Comparison of ENCODE assay signal across 9 mouse cellular contexts in genomic region chr19:14566564-14567021, GRCm38 (mm10). TPM values are rescaled to one million over a fixed set of nuclear protein-coding genes. Genes with fewer than 3 reads are reported as not detected.
A peak's percentile ranks its signal among the peaks of the same experiment; 100 is the strongest.
DNase-seq lines count a peak whose midpoint lies in the region; ATAC-seq and TF ChIP-seq lines count a peak whose summit lies in the region.
"Had no signal": no experiment of that assay in that cellular context is flagged by ENCODE, and none has a peak within 500 bp of the region (broad histone marks: within the 10 kb centered on the region; RNA-seq: fewer than 3 reads in every experiment).

No protein-coding gene starts in this region.

- no peaks in the 10 kb centered on the region for H3K9me3 ChIP-seq in midbrain, embryonic 13.5 days

- WGBS in midbrain, embryonic 13.5 days: 6% methylated on average over 5 of the region's 5 CpGs
- WGBS in lung, adult 2 months: 77% methylated on average over 5 of the region's 5 CpGs

- no peak for TF ChIP-seq CTCF in brain, embryonic 14.5 days (IDR thresholded peaks at IDR 0.05; ENCODE audit: borderline replicate concordance, extremely low read depth, insufficient read depth, insufficient read length)
- TF ChIP-seq CTCF in lung, adult 2 months (IDR thresholded peaks at IDR 0.05; ENCODE audit: insufficient read depth, low read length): no peak

- no peaks in the 10 kb centered on the region for H3K36me3 ChIP-seq in midbrain, embryonic 13.5 days

- TF ChIP-seq POLR2A in brain, embryonic 14.5 days (IDR thresholded peaks at IDR 0.05; ENCODE audit: borderline replicate concordance, extremely low read depth, insufficient read depth, insufficient read length, poor library complexity, severe bottlenecking): no peak
- TF ChIP-seq POLR2A in lung, adult 2 months (IDR thresholded peaks at IDR 0.05; ENCODE audit: borderline replicate concordance, extremely low read depth, low read depth, low read length): no peak

- DNase-seq in Muller cell, postnatal 12 days (ENCODE audit: inconsistent ontology term): peak; percentile 96
- DNase-seq in brain, embryonic 14.5 days (ENCODE audit: low read depth): peak; percentile 96
- peak; percentile 44 for DNase-seq in forelimb bud, embryonic 11.5 days (ENCODE audit: low read depth, low spot score)
- DNase-seq in heart, postnatal 14 days: no peak
- no peak for DNase-seq in lung, adult 2 months
- DNase-seq: lung, postnatal 4 days had no signal

- 0 out of 2 replicates have a peak, but pooled peaks cover 3% of the 10 kb centered on the region for H3K27me3 ChIP-seq in midbrain, embryonic 13.5 days

- H3K9ac ChIP-seq in midbrain, embryonic 13.5 days (replicated peaks): no peak overlapping the region

- ATAC-seq in midbrain, embryonic 13.5 days: peak; percentile 83
- ATAC-seq in erythroblast, adult 5-6 weeks (replicated peaks; ENCODE audit: low FRiP score, poor library complexity, severe bottlenecking): no peak

- H3K4me1 ChIP-seq in midbrain, embryonic 13.5 days (replicated peaks): peaks cover 41% of the 10 kb centered on the region
- H3K4me1 ChIP-seq in lung, adult 2 months (ENCODE audit: control insufficient read depth, insufficient read depth, low read length): peaks cover 6% of the 10 kb centered on the region

- intact Hi-C loops in heart, postnatal 14 days (cut with DNase I): no loop called here

- H3K27ac ChIP-seq in midbrain, embryonic 13.5 days: peak overlapping the region; percentile 64

- 0 out of 2 replicates have a peak overlapping the region, but pooled peaks have one; percentile 17 for H3K4me2 ChIP-seq in midbrain, embryonic 13.5 days (replicated peaks)

- H3K4me3 ChIP-seq in midbrain, embryonic 13.5 days (replicated peaks): no peak overlapping the region
- H3K4me3 ChIP-seq in lung, adult 2 months (replicated peaks; ENCODE audit: extremely low read depth, low read depth, low read length): no peak overlapping the region
- H3K4me3 ChIP-seq: erythroblast, embryonic 14.5 days had no signal

RNA-seq across cellular contexts. Expression of gene Tle4, which starts 31.3 kb away (rescaled TPM):
- polyA plus RNA-seq in brain, embryonic 14.5 days (2012; rRNA removed): 50.3 and 56.5 TPM in 2 replicates
- 35.4 and 36.1 TPM in 2 replicates for polyA plus RNA-seq in midbrain, embryonic 13.5 days (2015; fragmentation: Nextera tagmentation; extraction: Ambion mirVana)
- total RNA-seq in heart, postnatal 14 days (2021): 10 to 100 TPM in 1 of 2 experiments, 1 to 10 TPM in 1; 9.8 to 11.8 TPM
- polyA plus RNA-seq in lung, adult 2 months (2012; rRNA removed): 13.2 and 16.0 TPM in 2 replicates
- 9.0 and 17.3 TPM in 2 replicates for total RNA-seq in erythroblast, adult 5-6 weeks (2015; ENCODE audit: low replicate concordance)
- total RNA-seq in erythroblast, adult 5-6 weeks (2017; ENCODE audit: low replicate concordance): 5.3 and 6.4 TPM in 2 replicates

Comparison
In these comparisons a context has a peak if more than half of its experiments do, and no peak if none do; other contexts are left out.
1. DNase-seq: peak in Muller cell, postnatal 12 days (single experiment), brain, embryonic 14.5 days (single experiment) and forelimb bud, embryonic 11.5 days (single experiment); none in heart, postnatal 14 days (0 of 2) and lung, adult 2 months (single experiment).